Mouse (Mus musculus): Measurements from ENCODE around the gene Fut9.
A peak's percentile ranks its signal among the peaks of the same experiment; 100 is the strongest.

The Fut9 gene

DNA sequence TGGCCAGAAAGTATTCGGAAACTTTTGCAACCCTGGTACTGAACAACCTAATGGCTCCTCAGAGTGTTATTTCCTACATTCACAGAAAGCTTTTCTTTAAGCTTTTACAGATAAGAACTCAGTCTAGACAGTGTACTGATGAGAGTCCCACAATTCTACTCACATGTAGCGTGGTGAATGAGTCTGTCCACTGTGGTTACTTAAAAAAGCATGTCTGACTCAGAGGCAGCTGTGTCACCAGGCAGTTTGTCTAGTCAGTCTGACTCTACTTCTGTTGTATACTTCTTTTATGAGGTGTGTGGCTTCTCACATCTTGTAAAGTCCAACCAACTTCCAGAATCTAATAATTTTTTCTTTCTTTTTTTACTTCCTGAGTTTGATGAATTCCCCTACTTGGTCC, 154.5 kb downstream of the Fut9 start:
- no peak for DNase-seq

DNA sequence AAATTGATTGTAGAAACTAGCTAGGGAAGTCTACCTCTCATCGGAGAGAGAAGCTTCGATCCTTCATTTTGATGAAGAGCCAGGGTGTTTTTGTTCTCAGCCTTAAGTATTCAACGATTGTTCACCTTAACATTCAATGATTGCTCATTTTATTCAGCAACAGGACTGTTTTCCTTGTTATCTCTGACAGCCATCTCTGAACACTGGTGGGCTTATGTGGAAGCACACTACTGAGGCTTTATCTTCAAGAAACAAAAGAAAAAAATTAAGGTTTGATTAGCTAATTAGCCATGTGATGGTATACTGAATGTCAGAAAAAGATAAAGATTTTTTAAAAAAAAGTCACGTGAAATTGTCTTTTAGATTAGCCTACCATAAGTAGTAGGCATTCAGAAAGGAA, 158.1 kb downstream of the Fut9 start:
- DNase-seq, result no peak

DNA sequence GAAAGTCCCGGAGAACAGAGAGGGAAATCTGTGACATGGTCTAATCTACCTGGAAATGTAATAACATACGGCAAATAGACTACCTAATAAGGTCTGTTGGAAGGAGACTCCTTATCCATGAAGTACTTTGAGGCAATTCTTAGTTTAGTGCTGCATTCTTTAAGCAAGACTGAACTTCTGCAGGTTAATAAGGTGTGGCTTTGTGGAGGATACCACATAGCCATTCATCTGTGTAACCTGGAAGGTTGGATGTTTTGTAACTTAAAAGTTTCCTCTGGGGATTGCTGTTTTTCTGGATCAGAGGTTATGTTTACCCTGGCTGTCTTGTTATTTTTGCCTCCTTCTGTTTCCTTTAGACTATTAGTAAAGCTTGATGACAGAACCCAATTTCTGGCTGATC, 166.8 kb downstream of the Fut9 start:
- DNase-seq, result peak; percentile 42

DNA sequence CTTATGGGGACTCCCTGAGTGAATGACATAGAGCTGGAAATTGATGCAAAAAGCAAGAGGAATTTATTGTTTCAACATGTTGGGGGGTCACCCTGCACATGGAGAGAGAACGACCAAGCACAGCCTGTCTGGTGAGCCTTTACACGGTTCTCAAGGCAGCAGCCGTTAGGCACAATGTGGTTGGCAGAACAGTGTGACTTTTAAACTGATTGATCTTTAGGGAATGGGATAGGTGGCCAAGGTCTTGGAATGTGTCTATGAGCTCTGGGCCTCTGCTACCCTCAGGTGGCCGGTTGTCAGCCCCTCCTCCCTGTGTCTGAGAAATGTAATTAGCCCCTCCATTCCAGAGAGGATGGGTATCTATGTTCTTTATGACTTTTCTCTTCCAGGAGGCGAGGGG, 171.9 kb downstream of the Fut9 start:
- DNase-seq, result no peak

DNA sequence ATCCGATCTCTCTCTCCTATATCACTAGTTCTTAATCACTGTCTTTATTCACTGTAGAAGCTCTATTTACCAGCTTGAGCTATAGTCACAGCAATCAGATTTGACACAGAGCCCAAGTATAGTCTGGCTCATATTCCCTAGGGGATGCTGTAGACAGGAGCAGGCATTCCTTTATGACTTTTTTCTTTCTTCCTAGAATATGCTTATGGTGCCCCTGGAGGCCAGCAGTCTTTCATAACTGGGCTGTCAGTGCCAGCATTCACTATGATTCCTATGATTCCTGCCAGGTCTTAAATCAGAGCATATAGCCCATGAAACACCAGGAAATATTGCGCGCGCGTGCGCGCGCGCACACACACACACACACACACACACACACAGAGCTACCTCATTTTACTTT, 172.6 kb downstream of the Fut9 start:
- DNase-seq, result no peak

DNA sequence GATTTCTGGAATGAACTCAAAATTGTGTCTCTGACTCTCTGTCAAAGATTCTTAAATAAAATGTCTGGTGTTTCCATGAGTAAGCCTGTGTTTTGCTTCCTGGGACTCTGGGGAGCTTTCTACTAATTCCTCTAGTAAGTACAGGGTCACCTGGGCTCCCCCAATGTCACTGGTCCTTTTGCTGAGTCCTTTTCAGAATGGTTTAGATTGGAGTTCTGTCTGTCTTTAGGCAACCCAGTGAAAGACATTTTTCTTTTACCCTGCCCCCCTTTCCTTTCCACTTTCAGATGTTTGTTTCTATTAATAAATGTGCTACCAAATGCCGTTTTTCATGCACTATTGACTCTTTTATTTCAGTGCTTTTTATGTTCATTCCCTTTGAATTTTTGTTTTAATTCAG, 173.0 kb downstream of the Fut9 start:
- DNase-seq, result no peak

DNA sequence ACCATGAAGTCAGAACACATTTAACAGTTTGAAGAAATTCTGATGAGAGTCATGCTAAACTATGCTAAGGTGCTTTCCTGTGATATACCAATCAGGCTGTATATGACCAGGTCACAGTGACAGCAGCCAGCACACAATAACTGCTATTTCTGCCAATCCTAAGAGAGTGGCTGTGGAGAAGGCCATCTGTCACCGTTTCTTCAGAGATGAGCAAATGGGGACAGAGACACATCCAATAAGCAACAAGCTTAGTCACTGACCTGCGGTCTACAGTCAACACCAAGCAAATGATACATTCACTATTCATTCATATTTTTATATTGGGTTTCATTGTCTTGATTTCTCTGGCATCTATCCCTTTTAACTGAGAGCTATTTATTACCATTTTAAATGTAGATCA, 176.9 kb downstream of the Fut9 start:
- no peak for DNase-seq

DNA sequence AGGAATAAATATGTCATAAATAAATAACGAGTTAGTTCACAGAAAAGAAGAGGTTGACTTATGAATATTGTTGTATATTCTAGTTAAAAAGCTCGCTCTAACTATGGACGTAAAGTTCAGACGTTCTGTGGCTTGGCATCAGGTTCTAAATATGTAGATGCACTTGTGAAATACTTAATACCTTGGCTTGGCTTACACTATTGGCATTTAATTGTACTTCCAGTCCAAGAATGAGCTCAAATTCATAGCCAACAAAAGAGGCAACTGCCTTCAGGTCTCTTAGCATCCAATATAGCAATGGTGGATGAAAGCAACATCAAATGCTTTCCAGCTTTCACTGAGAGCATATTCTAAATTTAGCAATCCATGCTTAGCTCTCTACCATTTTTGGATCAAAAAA, 182.7 kb downstream of the Fut9 start:
- no peak for DNase-seq

DNA sequence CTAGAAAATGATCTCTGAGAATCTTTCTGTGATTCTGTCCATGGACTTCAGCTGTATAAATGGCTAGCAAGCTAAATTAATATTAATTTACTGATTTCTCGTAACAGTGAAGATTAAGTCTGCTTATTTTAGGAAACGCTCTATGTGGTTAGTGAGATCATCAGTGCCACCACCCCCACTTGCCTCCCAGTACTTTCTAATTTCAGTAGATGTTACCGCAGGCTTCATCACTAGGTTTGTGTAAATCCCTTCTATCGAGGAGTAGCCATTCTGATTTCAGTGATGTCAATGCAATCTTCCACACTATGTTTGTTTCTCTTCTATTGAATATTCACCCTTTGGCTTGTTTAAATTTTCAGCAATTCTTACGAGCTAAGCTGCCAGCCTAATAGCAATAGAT, 186.6 kb downstream of the Fut9 start:
- DNase-seq, result no peak

DNA sequence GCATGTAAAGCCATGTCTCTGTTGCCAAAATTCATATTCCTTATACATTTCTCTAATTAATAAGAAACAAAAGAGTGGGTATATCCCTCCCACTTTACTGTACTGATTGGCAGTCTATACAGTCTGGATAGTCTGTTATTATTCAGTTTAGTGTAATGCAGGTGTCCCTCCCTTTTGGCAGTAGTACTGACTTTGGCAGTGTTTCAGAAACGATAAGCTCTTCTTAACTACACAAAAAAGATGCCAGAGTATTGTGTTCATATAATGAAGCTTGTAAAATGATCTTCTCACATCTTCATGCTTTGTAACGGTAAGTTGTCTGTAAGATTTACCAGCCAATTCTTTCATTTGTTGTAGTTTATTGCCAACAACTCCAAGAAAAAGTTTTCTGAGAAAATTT, 189.6 kb downstream of the Fut9 start:
- DNase-seq, result no peak

DNA sequence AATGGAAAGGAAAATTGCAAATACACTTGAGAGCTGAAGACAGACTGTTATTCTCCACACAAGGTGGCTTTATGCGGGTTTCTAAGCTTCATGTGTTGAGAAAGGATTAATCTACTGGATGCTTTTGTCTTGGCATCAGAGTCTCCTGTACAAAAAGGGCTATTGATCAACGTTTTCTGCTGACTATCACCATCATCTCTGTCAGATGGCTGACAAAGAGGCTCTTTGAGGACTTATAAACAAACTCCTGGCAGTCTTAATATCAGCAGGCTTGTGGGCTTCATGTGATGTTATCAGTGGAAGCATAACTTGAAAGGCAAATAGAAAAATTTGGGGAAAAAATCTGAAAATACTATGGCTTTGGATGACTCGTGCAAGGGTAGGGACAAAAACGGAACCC, 206.8 kb downstream of the Fut9 start:
- no peak for DNase-seq

All from kidney, adult 9 months (tissue).